Mouse (Mus musculus): Measurements from ENCODE around the gene Akp3.

Gene Akp3

GRCm38 (mm10) chr1:87141550-87141949 is 16.8 kb downstream of the Akp3 start:
- no peak for TF ChIP-seq GATA4 (IDR thresholded peaks at IDR 0.05; ENCODE audit: insufficient replicate concordance, low read length)

- no peak for TF ChIP-seq GATA4 (IDR thresholded peaks at IDR 0.05; ENCODE audit: insufficient replicate concordance, low read length)
Observed at GRCm38 (mm10) chr1:87142456-87142855, 17.7 kb downstream of the Akp3 start.

DNA sequence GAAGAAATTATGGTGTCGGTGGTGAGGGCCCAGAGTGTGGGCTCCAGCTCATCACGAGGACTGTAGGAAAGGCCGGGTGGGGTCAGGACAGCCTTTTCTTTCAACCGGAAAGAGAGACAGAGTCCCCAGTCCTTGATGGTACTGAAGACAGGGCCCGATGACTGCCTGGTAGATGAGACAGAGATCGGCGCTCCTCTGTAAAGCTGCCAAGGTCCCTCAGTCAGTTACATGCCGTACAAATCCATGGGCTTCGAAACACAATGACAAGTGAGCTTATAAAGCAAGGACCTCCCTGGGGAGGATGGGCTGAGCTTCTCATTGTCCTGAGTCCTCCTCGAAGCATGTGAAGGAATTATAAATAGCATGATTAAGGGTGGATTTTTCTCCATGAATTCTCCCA is 18.4 kb downstream of the Akp3 start:
- TF ChIP-seq GATA4 (IDR thresholded peaks at IDR 0.05; ENCODE audit: insufficient replicate concordance, low read length) = no peak

GRCm38 (mm10) chr1:87149422-87149821 is 24.6 kb downstream of the Akp3 start:
- TF ChIP-seq GATA4 (IDR thresholded peaks at IDR 0.05; ENCODE audit: insufficient replicate concordance, low read length) = no peak

- TF ChIP-seq GATA4 (IDR thresholded peaks at IDR 0.05; ENCODE audit: insufficient replicate concordance, low read length) = no peak
Observed at GRCm38 (mm10) chr1:87151286-87151685, 26.5 kb downstream of the Akp3 start.

DNA sequence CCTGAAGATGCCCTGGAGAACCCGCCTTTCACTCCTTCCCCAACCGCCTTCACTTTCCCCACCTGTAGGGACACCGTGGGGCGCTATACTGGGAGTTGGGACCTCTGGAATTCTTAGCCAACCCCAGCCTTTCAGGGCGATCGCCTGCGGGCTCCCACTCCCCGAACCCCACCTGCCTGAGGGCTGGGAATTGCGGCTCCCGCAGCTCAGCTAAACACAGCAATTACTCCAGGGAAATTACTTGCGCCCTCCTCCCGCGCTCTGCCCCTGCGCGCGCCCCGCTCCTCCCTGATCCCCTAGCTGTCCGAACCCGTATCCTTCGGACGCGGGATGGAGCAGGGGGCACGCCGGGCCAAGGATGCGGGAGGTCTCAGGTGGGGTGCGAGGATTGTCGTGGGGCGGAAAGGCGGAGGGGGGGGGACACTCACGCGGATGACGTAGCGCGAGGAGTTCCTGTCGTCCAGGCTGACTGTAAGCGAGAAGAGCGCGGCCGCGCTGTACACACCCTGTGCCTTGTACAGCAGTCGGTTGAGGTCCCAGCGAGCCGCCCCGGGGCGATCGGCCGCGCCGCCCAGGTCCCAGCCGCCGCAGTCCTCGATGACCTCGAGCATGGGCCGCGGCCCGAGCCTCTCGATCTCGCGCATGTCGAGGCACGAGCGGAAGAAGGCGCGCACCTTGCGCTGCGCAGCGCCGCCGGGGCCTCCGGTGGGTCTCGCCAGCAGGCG is 29.2 kb downstream of the Akp3 start:
- no peak for TF ChIP-seq GATA4 (IDR thresholded peaks at IDR 0.05; ENCODE audit: insufficient replicate concordance, low read length)

DNA sequence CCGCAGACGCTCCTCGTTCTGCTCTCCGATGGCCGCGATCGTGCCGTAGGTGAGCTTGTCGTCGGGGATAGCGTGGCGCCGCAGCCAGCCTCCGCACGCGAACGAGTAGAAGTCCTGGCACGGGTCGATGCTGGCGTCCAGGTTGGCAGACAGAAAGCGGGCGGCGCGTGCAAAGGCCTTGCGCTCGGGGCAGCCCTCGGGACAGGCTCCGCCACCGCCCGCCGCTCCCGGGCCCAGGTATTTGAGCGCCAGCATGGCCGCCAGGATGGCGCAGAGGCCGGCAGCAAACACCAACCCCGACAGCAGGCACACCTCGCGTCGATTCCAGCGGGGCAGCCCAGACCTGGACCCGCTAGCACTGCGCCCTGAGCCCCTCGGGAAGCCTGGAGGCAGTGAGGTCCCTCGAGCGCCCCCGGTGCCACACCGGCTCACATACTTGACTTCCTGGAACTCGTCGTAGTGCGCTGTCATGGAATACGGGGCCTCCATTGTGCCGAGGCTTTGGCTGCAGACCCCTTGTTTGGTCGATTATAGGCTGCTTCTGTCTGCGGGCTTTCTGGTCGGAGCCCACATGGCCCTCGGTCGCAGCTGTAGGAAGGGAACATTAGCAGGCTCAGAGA is 29.8 kb downstream of the Akp3 start:
- no peak for TF ChIP-seq GATA4 (IDR thresholded peaks at IDR 0.05; ENCODE audit: insufficient replicate concordance, low read length)

DNA sequence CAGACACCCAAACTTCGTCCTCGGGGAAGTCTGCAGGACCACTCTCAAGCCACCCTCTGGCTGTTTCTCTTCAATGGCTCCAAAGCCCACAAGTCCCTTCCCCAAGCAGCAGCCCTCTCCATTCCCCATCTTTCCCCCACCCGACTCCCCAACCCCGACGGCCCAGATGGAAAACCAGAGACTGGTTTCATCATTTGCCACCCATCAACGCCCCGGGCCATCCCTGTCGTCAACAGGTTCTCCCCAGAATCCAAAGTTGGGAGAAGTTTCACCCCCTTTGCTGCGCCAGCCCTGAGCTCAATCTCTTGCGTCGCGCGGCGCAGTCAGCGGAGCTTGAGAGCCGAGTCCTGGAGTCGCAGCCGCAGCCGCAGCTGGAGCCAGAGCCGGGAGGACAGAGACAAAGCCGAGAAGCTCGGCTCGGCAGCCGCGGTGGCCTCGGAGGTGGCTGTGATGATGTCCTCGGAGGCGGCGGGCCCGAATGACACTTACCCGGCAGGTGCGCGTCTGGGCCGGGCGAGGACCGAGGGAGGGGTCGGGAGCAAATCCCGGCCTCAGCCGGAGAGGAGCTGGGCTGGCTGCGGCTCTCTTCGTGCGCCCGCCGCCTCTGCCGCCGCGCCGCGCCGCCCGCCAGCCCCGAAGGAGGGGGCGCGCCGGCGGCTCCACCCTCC is 30.9 kb downstream of the Akp3 start:
- TF ChIP-seq GATA4 (IDR thresholded peaks at IDR 0.05; ENCODE audit: insufficient replicate concordance, low read length) = no peak

GRCm38 (mm10) chr1:87156199-87156587 is 31.4 kb downstream of the Akp3 start, which contains the start of gene Ecel1:
Ecel1 (minus strand) TSS chr1:87156521.
- TF ChIP-seq GATA4 (IDR thresholded peaks at IDR 0.05; ENCODE audit: insufficient replicate concordance, low read length) = no peak

- TF ChIP-seq GATA4 (IDR thresholded peaks at IDR 0.05; ENCODE audit: insufficient replicate concordance, low read length) = no peak
Observed at GRCm38 (mm10) chr1:87159396-87159795, 34.6 kb downstream of the Akp3 start.

DNA sequence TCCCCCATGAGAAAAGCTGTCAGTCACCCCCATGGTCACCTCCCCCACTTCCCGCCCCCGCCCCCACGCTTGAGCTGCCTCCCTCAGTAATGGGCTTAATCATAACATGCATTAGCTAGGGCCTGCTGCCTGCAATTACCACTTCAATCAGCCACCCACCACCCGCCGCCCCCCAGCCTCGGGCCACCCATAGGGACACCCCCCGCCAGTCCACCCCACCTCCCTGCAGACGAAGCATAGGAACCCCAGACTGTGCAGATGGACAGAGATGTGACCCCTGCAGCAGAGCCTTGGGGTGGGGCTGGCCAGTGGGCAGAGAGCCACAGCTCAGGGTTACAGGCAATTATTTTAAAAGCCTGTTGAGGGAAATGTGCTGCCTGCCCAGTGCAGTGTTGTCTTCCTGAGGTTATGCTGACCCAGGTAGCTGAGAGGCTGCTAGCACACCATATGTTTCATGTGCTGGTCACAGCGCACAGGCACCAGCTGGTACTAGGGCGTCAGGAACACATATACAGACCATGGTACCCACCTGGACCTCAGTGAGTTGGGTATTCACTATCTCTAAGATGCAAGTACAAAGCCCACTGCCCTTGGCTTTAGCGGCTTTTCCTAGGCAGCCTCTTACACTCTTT is 39.5 kb downstream of the Akp3 start:
- TF ChIP-seq GATA4 (IDR thresholded peaks at IDR 0.05; ENCODE audit: insufficient replicate concordance, low read length) = no peak

DNA sequence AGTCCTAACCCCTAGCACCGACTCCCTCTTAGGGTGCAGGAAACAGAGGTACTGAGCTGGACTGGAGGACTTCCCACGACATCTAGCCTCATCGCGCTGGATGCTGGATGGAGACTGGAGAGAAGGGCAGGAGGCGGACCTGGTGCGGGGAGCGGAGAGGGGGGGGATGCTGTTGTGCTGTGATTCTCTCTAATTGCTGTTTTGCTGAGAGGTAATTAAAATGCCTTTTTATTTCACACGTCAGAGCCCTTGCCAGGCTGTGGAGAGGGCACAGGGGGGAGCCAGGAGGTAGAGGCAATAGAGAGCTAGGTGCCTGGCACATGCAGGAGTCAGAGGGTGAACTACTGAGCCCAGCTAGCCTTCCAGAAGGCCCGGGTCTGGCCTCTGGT is 40.0 kb downstream of the Akp3 start:
- TF ChIP-seq GATA4 (IDR thresholded peaks at IDR 0.05; ENCODE audit: insufficient replicate concordance, low read length) = no peak

DNA sequence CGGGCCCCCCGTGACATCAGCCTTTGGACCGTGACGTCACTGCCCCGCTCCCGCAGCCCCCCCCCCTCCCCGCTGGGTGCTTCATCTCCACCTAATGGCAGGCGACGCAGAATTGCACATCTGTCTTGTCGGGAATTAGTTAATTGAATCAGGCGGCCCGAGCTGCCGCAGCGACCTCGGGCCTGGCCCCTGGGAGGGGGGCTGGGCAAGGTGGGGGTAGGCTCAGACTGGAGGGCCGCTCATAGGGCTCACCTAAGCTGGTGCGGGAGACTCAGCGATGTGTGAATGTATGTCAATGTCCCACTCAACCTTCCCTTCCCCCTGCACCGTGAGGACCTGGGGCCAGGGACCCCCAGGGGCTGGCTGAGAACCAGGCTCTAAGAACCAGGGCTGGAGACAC is 45.7 kb downstream of the Akp3 start:
- no peak for TF ChIP-seq GATA4 (IDR thresholded peaks at IDR 0.05; ENCODE audit: insufficient replicate concordance, low read length)

- no peak for TF ChIP-seq GATA4 (IDR thresholded peaks at IDR 0.05; ENCODE audit: insufficient replicate concordance, low read length)
Observed at GRCm38 (mm10) chr1:87171312-87171711, 46.5 kb downstream of the Akp3 start.

DNA sequence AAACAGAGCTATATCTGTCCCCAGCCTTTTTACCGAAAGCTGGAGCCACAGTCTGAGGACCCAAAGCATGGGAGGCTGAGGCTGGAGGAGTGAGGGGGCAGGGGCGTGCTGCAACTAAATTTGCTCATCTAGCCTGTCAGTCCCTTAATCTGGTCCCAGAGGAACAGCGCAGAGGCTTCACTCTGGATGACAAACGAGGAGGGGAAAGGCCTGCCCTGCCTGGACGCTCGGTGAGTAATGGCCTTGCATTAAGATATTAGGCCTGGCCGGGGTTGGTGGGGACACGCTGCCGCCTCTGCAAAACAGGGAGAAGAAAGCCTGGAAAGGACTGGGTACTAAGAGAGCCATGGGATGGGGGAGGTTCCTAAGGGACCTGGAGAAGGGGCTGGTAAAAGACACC is 47.5 kb downstream of the Akp3 start:
- TF ChIP-seq GATA4 (IDR thresholded peaks at IDR 0.05; ENCODE audit: insufficient replicate concordance, low read length) = no peak
